7 mouse cellular contexts compared by ENCODE assay signal in genomic region chr7:127513016-127513390, GRCm38 (mm10). TPM values are rescaled to one million over a fixed set of nuclear protein-coding genes. Genes with fewer than 3 reads are reported as not detected.
DNase-seq lines count a peak whose midpoint lies in the region; ATAC-seq and TF ChIP-seq lines count a peak whose summit lies in the region.

No protein-coding gene starts in this region.

- H3K27me3 ChIP-seq in heart, embryonic 13.5 days (replicated peaks): no peaks in the 10 kb centered on the region
- no peaks in the 10 kb centered on the region for H3K27me3 ChIP-seq in limb, embryonic 12.5 days
- H3K27me3 ChIP-seq in neural tube, embryonic 14.5 days (ENCODE audit: control insufficient read depth, insufficient read depth, low read length): no peaks in the 10 kb centered on the region

- no peak for TF ChIP-seq CTCF in lung, adult 2 months (IDR thresholded peaks at IDR 0.05; ENCODE audit: insufficient read depth, low read length)

- H3K4me2 ChIP-seq in heart, embryonic 13.5 days: peak overlapping the region; percentile 71
- peak overlapping the region; percentile 64 for H3K4me2 ChIP-seq in limb, embryonic 12.5 days
- peak overlapping the region; percentile 59 for H3K4me2 ChIP-seq in neural tube, embryonic 14.5 days (ENCODE audit: low read depth, low read length)

- H3K27ac ChIP-seq in brown adipose tissue, adult 24 weeks (replicated peaks; ENCODE audit: low read depth, low read length): peak overlapping the region; percentile 65
- H3K27ac ChIP-seq in heart, embryonic 13.5 days (replicated peaks): peak overlapping the region; percentile 98
- H3K27ac ChIP-seq in limb, embryonic 12.5 days: peak overlapping the region; percentile 97
- peak overlapping the region; percentile 99 for H3K27ac ChIP-seq in neural tube, embryonic 14.5 days (ENCODE audit: low read depth, low read length)

- peaks cover 10% of the 10 kb centered on the region for H3K4me1 ChIP-seq in lung, adult 2 months (ENCODE audit: control insufficient read depth, insufficient read depth, low read length)
- peaks cover 6% of the 10 kb centered on the region for H3K4me1 ChIP-seq in brown adipose tissue, adult 24 weeks (ENCODE audit: control insufficient read depth, insufficient read depth, insufficient read length, low read length)
- H3K4me1 ChIP-seq in heart, embryonic 13.5 days: peaks cover 20% of the 10 kb centered on the region
- H3K4me1 ChIP-seq in limb, embryonic 12.5 days (replicated peaks): peaks cover 15% of the 10 kb centered on the region
- H3K4me1 ChIP-seq in neural tube, embryonic 14.5 days (ENCODE audit: control insufficient read depth, insufficient read depth, low read length): peaks cover 15% of the 10 kb centered on the region

- TF ChIP-seq POLR2A in lung, adult 2 months (IDR thresholded peaks at IDR 0.05; ENCODE audit: borderline replicate concordance, extremely low read depth, low read depth, low read length): no peak

- H3K9ac ChIP-seq in heart, embryonic 13.5 days: peak overlapping the region; percentile 93
- peak overlapping the region; percentile 88 for H3K9ac ChIP-seq in limb, embryonic 12.5 days (replicated peaks)
- H3K9ac ChIP-seq in neural tube, embryonic 14.5 days (replicated peaks; ENCODE audit: low read depth, low read length): peak overlapping the region; percentile 87

- no peak for ATAC-seq in heart, embryonic 13.5 days (ENCODE audit: extremely low read depth, insufficient number of reproducible peaks, low FRiP score, low TSS enrichment)
- ATAC-seq in limb, embryonic 12.5 days (ENCODE audit: insufficient number of reproducible peaks, insufficient read depth, low FRiP score, low TSS enrichment, low read depth): no peak
- no peak for ATAC-seq in neural tube, embryonic 14.5 days (ENCODE audit: low read depth)

- 3% methylated on average over 8 of the region's 8 CpGs for WGBS in lung, adult 2 months
- 39% methylated on average over 8 of the region's 8 CpGs for WGBS in heart, embryonic 13.5 days
- 33% methylated on average over 8 of the region's 8 CpGs for WGBS in limb, embryonic 12.5 days
- 34% methylated on average over 8 of the region's 8 CpGs for WGBS in neural tube, embryonic 14.5 days

- H3K36me3 ChIP-seq in heart, embryonic 13.5 days: peaks cover 44% of the 10 kb centered on the region
- H3K36me3 ChIP-seq in limb, embryonic 12.5 days: peaks cover 40% of the 10 kb centered on the region
- H3K36me3 ChIP-seq in neural tube, embryonic 14.5 days (ENCODE audit: control insufficient read depth, insufficient read depth, low read length): peaks cover 18% of the 10 kb centered on the region

- H3K4me3 ChIP-seq in lung, adult 2 months (replicated peaks; ENCODE audit: extremely low read depth, low read depth, low read length): peak overlapping the region; percentile 42
- peak overlapping the region; percentile 51 for H3K4me3 ChIP-seq in brown adipose tissue, adult 24 weeks (ENCODE audit: insufficient read depth, low read depth, low read length)
- peak overlapping the region; percentile 84 for H3K4me3 ChIP-seq in heart, embryonic 13.5 days
- H3K4me3 ChIP-seq in limb, embryonic 12.5 days (replicated peaks): peak overlapping the region; percentile 64
- peak overlapping the region; percentile 81 for H3K4me3 ChIP-seq in neural tube, embryonic 14.5 days (ENCODE audit: low read depth, low read length)

- H3K9me3 ChIP-seq in heart, embryonic 13.5 days: no peaks in the 10 kb centered on the region
- H3K9me3 ChIP-seq in limb, embryonic 12.5 days: no peaks in the 10 kb centered on the region
- H3K9me3 ChIP-seq in neural tube, embryonic 14.5 days (ENCODE audit: control insufficient read depth, low read length): no peaks in the 10 kb centered on the region

- DNase-seq in lung, adult 2 months: peak; percentile 31
- no peak for DNase-seq in lung, postnatal 10 days
- DNase-seq in adrenal gland, adult 18-20 months (ENCODE audit: low spot score in 2 of 2): no peak

RNA-seq across cellular contexts. Expression of gene Srcap, which starts 1.2 kb away (rescaled TPM):
- polyA plus RNA-seq in lung, adult 2 months (2012; rRNA removed): 27.0 and 32.8 TPM in 2 replicates
- 21.6 and 24.7 TPM in 2 replicates for polyA plus RNA-seq in brown adipose tissue, adult 24 weeks (2012; ENCODE audit: insufficient read depth, insufficient read length, missing spikeins)
- 30.9 and 33.1 TPM in 2 replicates for polyA plus RNA-seq in heart, embryonic 13.5 days (2015; fragmentation: Nextera tagmentation; extraction: Ambion mirVana)
- 77.2 and 79.4 TPM in 2 replicates for polyA plus RNA-seq in limb, embryonic 12.5 days (2016; fragmentation: Nextera tagmentation; extraction: Ambion mirVana)
- 53.0 and 66.7 TPM in 2 replicates for polyA plus RNA-seq in neural tube, embryonic 14.5 days (2014; fragmentation: Nextera tagmentation; extraction: Ambion mirVana)
- 10 to 100 TPM; 71.7 to 78.8 TPM for total RNA-seq in adrenal gland, adult 18-20 months (2021)

RNA-seq across cellular contexts. Expression of gene Gm42715, which starts 6.4 kb away (rescaled TPM):
- 8.1 and 10.0 TPM in 2 replicates for polyA plus RNA-seq in lung, adult 2 months (2012; rRNA removed)
- 0.28 and 3.4 TPM in 2 replicates for polyA plus RNA-seq in brown adipose tissue, adult 24 weeks (2012; ENCODE audit: insufficient read depth, insufficient read length, missing spikeins)
- polyA plus RNA-seq in heart, embryonic 13.5 days (2015; fragmentation: Nextera tagmentation; extraction: Ambion mirVana): 9.4 TPM in 2 replicates
- polyA plus RNA-seq in limb, embryonic 12.5 days (2016; fragmentation: Nextera tagmentation; extraction: Ambion mirVana): 15.9 and 18.0 TPM in 2 replicates
- polyA plus RNA-seq in neural tube, embryonic 14.5 days (2014; fragmentation: Nextera tagmentation; extraction: Ambion mirVana): 18.3 and 19.7 TPM in 2 replicates
- 10 to 100 TPM; 18.3 to 21.1 TPM for total RNA-seq in adrenal gland, adult 18-20 months (2021)

RNA-seq across cellular contexts. Expression of gene Fbrs, which starts 34.0 kb away (rescaled TPM):
- polyA plus RNA-seq in lung, adult 2 months (2012; rRNA removed): 32.0 and 42.2 TPM in 2 replicates
- 16.5 and 18.2 TPM in 2 replicates for polyA plus RNA-seq in brown adipose tissue, adult 24 weeks (2012; ENCODE audit: insufficient read depth, insufficient read length, missing spikeins)
- polyA plus RNA-seq in heart, embryonic 13.5 days (2015; fragmentation: Nextera tagmentation; extraction: Ambion mirVana): 7.3 and 7.7 TPM in 2 replicates
- polyA plus RNA-seq in limb, embryonic 12.5 days (2016; fragmentation: Nextera tagmentation; extraction: Ambion mirVana): 11.7 and 13.0 TPM in 2 replicates
- polyA plus RNA-seq in neural tube, embryonic 14.5 days (2014; fragmentation: Nextera tagmentation; extraction: Ambion mirVana): 15.5 TPM in 2 replicates
- total RNA-seq in adrenal gland, adult 18-20 months (2021): 10 to 100 TPM; 67.2 to 81.1 TPM

RNA-seq across cellular contexts. Expression of gene Tmem265, which starts 48.2 kb away (rescaled TPM):
- 1.7 and 4.2 TPM in 2 replicates for polyA plus RNA-seq in lung, adult 2 months (2012; rRNA removed)
- polyA plus RNA-seq in brown adipose tissue, adult 24 weeks (2012; ENCODE audit: insufficient read depth, insufficient read length, missing spikeins): 2.0 TPM in 1 of 2 replicates, not detected in the other
- polyA plus RNA-seq in heart, embryonic 13.5 days (2015; fragmentation: Nextera tagmentation; extraction: Ambion mirVana): 0.47 and 3.5 TPM in 2 replicates
- 5.3 and 8.1 TPM in 2 replicates for polyA plus RNA-seq in limb, embryonic 12.5 days (2016; fragmentation: Nextera tagmentation; extraction: Ambion mirVana)
- 7.2 TPM in 2 replicates for polyA plus RNA-seq in neural tube, embryonic 14.5 days (2014; fragmentation: Nextera tagmentation; extraction: Ambion mirVana)
- total RNA-seq in adrenal gland, adult 18-20 months (2021): not detected

RNA-seq across cellular contexts. Expression of gene Prr14, which starts 53.6 kb away (rescaled TPM):
- polyA plus RNA-seq in lung, adult 2 months (2012; rRNA removed): 80.2 and 89.0 TPM in 2 replicates
- polyA plus RNA-seq in brown adipose tissue, adult 24 weeks (2012; ENCODE audit: insufficient read depth, insufficient read length, missing spikeins): 26.0 and 27.1 TPM in 2 replicates
- polyA plus RNA-seq in heart, embryonic 13.5 days (2015; fragmentation: Nextera tagmentation; extraction: Ambion mirVana): 27.3 and 27.7 TPM in 2 replicates
- 41.0 and 43.7 TPM in 2 replicates for polyA plus RNA-seq in limb, embryonic 12.5 days (2016; fragmentation: Nextera tagmentation; extraction: Ambion mirVana)
- 35.8 and 38.8 TPM in 2 replicates for polyA plus RNA-seq in neural tube, embryonic 14.5 days (2014; fragmentation: Nextera tagmentation; extraction: Ambion mirVana)
- 10 to 100 TPM; 42.7 to 56.1 TPM for total RNA-seq in adrenal gland, adult 18-20 months (2021)
